Mouse (Mus musculus) E14TG2a.4 (cell line): ENCODE measurements around the gene Pax8.

ENCODE experiments used
- H3K27me3 ChIP-seq: 2 replicates; pipeline ENCODE4 v1.6.1; 2014; ENCODE audit warnings: low read length, control low read depth; ENCODE audit not compliant: insufficient read depth
- H3K36me3 ChIP-seq: 2 replicates; pipeline ENCODE4 v1.6.1; 2014; ENCODE audit warnings: low read length, control low read depth; ENCODE audit not compliant: insufficient read depth
- H3K4me1 ChIP-seq: replicated peaks from 2 replicates; pipeline ENCODE4 v1.6.1; 2014; ENCODE audit warnings: low read depth, low read length, control low read depth
- H3K4me3 ChIP-seq: replicated peaks from 2 replicates; pipeline ENCODE4 v1.5.1; 2014; ENCODE audit warnings: mild to moderate bottlenecking, low read length
- H3K9me3 ChIP-seq: 2 replicates; pipeline ENCODE4 v1.6.1; 2014; ENCODE audit warnings: low read length, control low read depth
- CTCF ChIP-seq: conservative IDR thresholded peaks from 2 replicates; pipeline ENCODE4 v1.5.1; 2014; ENCODE audit warnings: low read length
- NANOG ChIP-seq: IDR thresholded peaks from 2 replicates; pipeline ENCODE4 v1.6.1; 2014; ENCODE audit warnings: borderline replicate concordance, low read length, mixed read lengths
- POU5F1 ChIP-seq: IDR thresholded peaks from 2 replicates; pipeline ENCODE4 v1.6.1; 2014; ENCODE audit warnings: low read length, borderline replicate concordance

Pax8 gene

DNA sequence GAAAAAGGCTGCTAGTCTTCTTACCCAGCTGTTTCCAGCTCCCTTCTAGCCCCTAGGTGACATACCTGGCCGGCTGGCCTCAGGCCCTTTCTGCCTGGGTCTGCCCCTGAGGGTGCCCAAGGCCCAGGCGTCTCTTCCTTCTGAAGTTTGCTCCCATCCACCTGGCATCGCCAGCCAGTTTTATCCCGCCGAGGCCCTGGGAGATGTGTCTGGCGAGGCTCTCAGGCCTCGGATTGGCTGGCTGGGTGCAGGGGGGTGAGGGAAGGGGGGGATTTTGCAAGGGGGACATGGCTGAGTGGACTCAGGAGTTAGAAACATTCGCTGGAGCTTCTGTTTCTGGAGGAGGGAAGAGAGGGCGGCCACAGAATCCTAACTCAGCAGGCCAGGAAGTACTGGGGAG is at the start of gene Pax8:
TSS of gene Pax8 (minus strand) at position 180 of the 400 bp plus-strand sequence.
- no peaks in the 10 kb centered on the region for H3K9me3 ChIP-seq
- no peak for TF ChIP-seq NANOG
- no peak for TF ChIP-seq CTCF
- no peak for TF ChIP-seq POU5F1
- peaks cover 42% of the 10 kb centered on the region for H3K4me1 ChIP-seq
- peaks cover 71% of the 10 kb centered on the region for H3K27me3 ChIP-seq
- H3K36me3 ChIP-seq: no peaks in the 10 kb centered on the region
- peak within 1 kb of the TSS; percentile 71 for H3K4me3 ChIP-seq

DNA sequence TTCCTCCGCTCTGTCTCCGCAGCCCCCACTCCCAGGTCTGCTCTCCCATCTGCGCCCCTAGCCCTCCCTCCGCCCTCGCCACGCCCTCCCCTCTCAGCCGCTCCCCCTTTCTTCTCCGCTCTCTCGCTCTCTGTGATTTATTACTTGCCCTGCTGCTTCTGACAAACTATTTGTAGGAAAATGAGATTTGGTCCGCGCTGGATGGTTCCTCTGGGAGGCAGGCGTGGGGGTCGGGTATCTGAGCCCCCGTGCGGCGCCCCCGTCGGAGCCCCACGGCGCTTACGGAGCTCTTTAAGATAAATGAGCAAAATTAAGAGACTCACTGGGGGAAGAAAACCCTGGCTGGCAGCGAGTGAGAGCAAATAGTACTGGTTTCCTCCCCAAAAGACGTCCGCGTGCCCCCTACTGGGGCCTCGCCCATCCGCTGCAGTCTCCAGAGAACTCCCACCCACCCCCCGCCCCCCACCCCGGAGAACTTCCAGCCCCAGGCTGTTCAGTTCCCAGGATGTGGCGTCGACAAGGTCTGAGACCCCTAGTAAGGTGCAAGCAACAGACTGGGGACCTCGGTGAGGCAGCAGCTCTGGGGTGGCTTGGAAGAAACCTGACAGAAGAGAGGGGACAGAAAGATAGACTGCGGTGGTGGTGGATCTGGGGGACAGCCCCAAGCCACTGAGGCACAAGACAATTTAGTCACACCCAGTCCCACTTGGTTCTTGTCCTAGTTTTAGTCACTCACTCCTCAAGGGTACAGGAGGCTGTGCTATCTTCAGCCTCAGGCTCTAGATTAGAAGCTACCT is 46.2 kb upstream of the Pax8 start:
- TF ChIP-seq CTCF (no peak), POU5F1 (no peak), NANOG (no peak)
- H3K36me3 ChIP-seq: no peaks in the 10 kb centered on the region
- H3K4me3 ChIP-seq: peak overlapping the region; percentile 76
- H3K9me3 ChIP-seq: no peaks in the 10 kb centered on the region
- H3K4me1 ChIP-seq: peaks cover 28% of the 10 kb centered on the region
- H3K27me3 ChIP-seq: peaks cover 50% of the 10 kb centered on the region

DNA sequence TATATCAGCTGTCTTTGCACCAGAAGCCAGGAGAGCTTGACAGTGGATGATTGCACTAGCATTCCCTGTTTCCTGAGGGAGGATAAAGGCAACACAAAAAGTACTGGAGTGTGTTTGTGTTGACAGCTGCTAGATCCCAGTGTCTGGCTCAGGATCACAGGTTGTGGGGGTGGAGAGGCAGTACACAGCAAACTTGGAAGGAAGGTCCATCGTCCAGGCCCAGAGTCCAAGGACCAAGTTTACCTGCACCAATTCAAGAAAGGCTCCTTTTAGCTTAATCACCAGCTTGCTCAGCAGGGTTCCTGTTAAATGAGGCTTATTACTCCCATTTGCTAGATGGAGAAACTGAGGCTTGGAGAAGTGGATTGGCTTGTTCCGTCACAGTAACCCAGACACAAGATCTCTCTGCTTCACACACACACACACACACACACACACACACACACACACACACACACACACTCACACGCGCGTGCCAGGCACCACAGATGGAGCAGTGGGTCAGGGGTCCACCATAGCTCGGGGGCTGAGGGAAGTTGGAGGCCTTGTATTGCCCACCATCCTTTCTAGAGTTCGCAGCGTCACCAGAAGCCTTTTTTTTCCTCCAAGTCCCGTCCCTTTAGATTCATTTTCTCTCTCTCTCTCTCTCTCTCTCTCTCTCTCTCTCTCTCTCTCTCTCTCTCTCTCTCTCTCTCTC is 45.3 kb upstream of the Pax8 start:
- TF ChIP-seq POU5F1: no peak
- no peak for TF ChIP-seq CTCF
- TF ChIP-seq NANOG: no peak
- no peaks in the 10 kb centered on the region for H3K36me3 ChIP-seq
- H3K9me3 ChIP-seq: no peaks in the 10 kb centered on the region
- H3K4me3 ChIP-seq: no peak overlapping the region
- H3K4me1 ChIP-seq: peaks cover 28% of the 10 kb centered on the region
- peaks cover 53% of the 10 kb centered on the region for H3K27me3 ChIP-seq

DNA sequence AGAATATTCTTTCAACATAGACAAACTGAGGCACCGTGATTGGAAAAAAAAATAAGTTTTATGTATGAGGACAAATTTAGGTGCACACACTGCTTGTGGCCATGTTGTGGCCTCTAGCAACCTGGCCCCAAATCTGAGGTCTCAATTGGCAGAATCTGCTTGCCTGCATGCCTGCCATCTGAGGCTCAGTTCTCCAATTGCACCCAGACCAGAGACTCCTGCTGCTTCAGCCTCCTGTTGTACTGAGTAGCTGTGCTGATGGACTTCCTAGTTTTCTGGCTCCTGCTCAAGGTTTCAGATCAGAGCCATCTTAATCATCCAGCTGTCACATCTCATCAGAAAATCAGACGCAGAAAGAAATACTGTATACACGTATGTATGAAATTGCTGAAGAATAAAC is 41.5 kb upstream of the Pax8 start:
- H3K4me3 ChIP-seq: no peak overlapping the region
- peaks cover 51% of the 10 kb centered on the region for H3K27me3 ChIP-seq
- H3K4me1 ChIP-seq: peaks cover 13% of the 10 kb centered on the region
- H3K9me3 ChIP-seq: peaks cover 1% of the 10 kb centered on the region
- no peak for TF ChIP-seq CTCF
- no peak for TF ChIP-seq POU5F1
- no peak for TF ChIP-seq NANOG
- no peaks in the 10 kb centered on the region for H3K36me3 ChIP-seq

DNA sequence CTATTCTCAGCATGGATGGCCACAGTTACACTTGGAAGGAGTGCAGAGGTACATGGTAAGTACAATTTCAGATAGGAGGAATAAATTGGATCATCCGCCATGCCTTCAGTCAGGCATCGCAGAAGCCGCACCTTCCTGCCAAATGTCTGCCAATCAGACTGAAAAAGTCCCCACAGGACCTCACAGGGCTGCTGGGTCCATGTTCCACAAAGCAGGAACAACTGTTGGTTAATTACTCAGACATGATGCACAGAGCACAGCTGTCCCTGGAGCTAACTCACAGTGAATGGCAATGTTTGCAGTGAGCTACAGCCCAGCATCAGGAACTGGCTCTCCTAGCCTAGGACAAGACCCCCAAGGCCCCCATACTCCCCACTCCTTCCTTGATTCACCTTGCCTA is 32.0 kb upstream of the Pax8 start:
- no peak for TF ChIP-seq NANOG
- H3K9me3 ChIP-seq: peaks cover 25% of the 10 kb centered on the region

DNA sequence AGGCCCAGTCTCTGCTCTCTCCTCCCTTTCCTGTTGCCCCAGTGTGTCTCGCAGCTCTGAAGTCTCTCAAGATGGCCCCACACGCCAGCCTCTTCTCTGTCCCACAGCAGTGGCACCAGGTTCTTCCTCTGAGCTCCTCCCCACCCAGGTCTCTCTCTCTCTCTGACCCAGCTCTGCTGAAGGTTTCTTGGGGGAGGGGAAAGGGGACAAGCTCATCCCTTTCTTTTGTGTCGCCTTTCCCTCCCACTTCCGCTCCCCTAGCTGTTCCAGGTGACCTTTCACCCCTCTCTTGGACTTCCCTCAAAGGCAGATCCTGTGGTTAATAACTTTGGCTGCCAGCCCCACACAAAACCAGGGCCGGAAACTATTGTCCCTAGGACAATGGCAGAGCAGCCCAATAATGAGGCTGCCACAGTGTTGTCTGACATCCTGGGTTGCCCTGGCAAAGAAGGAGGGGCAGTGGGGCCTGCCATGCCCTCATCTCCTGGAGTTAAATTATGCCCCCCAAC is 27.6 kb upstream of the Pax8 start:
- Histone ChIP-seq H3K4me1 (peaks cover 16% of the 10 kb centered on the region), H3K9me3 (no peaks in the 10 kb centered on the region), H3K27me3 (no peaks in the 10 kb centered on the region), H3K4me3 (no peak overlapping the region), H3K36me3 (no peaks in the 10 kb centered on the region)
- no peak for TF ChIP-seq NANOG
- TF ChIP-seq CTCF: no peak
- no peak for TF ChIP-seq POU5F1

More for the DNA sequence above, 32.0 kb upstream of the Pax8 start:
- no peak overlapping the region for H3K4me3 ChIP-seq
- H3K4me1 ChIP-seq: peaks cover 12% of the 10 kb centered on the region
- no peaks in the 10 kb centered on the region for H3K27me3 ChIP-seq
- H3K36me3 ChIP-seq: no peaks in the 10 kb centered on the region

DNA sequence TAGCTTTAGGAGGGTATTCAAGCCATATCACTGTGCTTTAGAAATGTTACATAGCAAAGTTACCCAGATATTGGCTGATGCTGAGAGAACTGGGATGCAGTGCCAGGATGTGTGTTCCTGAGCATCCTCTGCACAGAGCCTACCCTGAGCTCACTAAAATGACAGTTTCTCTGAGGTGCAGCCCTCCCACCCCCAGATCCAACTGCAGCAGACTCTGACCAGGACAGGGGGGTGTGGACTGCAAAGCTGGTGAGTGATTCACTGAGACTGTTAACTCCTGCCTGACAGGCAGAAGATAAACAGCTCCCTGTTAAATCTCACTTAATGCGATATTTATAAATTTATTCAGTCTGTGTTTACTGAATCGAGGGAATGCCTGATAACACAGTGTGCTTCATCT is 25.5 kb upstream of the Pax8 start:
- no peak for TF ChIP-seq NANOG
- TF ChIP-seq POU5F1: no peak
- no peak for TF ChIP-seq CTCF

DNA sequence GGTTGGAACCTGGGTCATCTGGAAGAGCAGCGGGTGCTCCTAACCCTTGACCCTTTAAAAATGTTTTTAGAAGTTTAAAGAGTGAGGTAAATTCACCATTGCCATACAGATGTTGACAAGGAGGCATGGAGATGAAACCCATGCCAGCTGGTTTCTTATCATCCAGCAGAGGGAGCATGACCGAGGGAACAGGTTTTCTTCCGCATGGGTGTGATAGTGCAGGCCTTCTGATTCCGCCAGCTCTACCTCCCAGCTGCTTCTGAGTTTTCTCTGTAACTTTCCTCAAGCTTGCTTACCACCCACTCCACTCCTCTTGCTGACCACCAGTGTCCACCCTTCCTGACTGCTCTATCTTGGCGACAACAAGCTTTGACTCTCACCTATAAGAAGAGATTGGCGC is 15.2 kb upstream of the Pax8 start:
- H3K36me3 ChIP-seq: no peaks in the 10 kb centered on the region
- 0 out of 2 replicates have a peak, but pooled peaks cover 2% of the 10 kb centered on the region for H3K27me3 ChIP-seq
- peak; percentile 57 for TF ChIP-seq CTCF
- no peak for TF ChIP-seq NANOG
- H3K9me3 ChIP-seq: peaks cover 10% of the 10 kb centered on the region
- peaks cover 3% of the 10 kb centered on the region; the same call in 1 of the 2 replicates for H3K4me1 ChIP-seq
- no peak overlapping the region for H3K4me3 ChIP-seq

More for the DNA sequence above, 25.5 kb upstream of the Pax8 start:
- Histone ChIP-seq H3K4me3 (no peak overlapping the region), H3K27me3 (no peaks in the 10 kb centered on the region), H3K4me1 (peaks cover 16% of the 10 kb centered on the region), H3K9me3 (no peaks in the 10 kb centered on the region), H3K36me3 (no peaks in the 10 kb centered on the region)

DNA sequence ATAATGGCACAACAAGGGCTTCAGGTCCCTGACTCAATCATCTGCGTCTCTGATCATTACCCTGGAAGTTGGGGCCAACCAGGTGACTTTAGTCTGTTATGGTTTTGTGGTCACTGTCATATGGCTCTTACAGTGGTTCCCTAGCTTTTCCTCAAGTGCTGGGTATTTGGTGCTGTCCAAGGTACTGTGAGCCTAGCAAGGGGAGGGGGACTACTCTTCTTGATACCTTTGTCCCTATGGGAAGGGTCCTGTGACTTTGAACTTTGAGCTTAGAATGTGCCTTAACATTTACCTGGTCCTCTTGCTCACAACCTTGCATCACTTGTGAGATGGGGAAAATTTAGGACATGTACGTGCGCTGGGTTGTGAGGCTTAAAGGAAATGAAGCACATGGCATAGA is 13.3 kb upstream of the Pax8 start:
- Histone ChIP-seq H3K4me3 (no peak overlapping the region), H3K9me3 (peaks cover 10% of the 10 kb centered on the region), H3K4me1 (peaks cover 8% of the 10 kb centered on the region; the same call in 1 of the 2 replicates), H3K27me3 (no peaks in the 10 kb centered on the region), H3K36me3 (no peaks in the 10 kb centered on the region)
- TF ChIP-seq POU5F1 (no peak), CTCF (no peak), NANOG (no peak)
